Mouse (Mus musculus) testis, adult 2 months (tissue): Measurements from ENCODE around the gene Gm4884.
"Not testable (repeated sequence)": the region's sequence is repeated elsewhere in the genome, so short reads cannot be mapped to it uniquely, and the experiment has no call there.

Experiments
- CTCF ChIP-seq: fragments of 200-500 bp; IDR thresholded peaks from 2 replicates; pipeline ENCODE4 v1.5.1; 2012; ENCODE audit warnings: low read depth, mild to moderate bottlenecking, inconsistent platforms, low read length, moderate library complexity; ENCODE audit not compliant: control insufficient read depth, insufficient read depth, insufficient replicate concordance
- POLR2A ChIP-seq: fragments of 200-500 bp; IDR thresholded peaks from 2 replicates; pipeline ENCODE4 v1.6.1; 2012; ENCODE audit warnings: low read depth, mild to moderate bottlenecking, inconsistent platforms, low read length, moderate library complexity; ENCODE audit not compliant: control insufficient read depth

DNA sequence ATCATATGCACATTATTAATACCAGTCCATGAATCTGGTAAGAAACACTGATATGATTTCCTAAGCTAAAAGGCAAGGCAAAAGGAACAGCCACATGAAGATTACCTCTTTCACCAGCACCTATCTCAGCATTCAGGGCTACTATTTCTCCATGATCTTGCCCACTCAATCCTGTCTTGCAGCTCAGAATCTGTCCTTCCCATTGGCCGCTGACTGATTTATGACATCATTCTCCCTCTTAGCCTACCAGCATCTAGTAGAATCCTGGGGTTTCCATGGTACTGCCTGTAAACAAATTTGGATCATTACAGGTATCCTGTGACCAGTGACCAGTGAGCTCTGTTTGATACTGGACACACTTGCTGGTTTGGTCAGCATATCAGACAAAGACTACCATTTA, at the start of gene Gm4884:
- not testable (repeated sequence) for TF ChIP-seq CTCF, POLR2A
